ENCODE assay signal across 8 mouse cellular contexts in the genomic region with DNA sequence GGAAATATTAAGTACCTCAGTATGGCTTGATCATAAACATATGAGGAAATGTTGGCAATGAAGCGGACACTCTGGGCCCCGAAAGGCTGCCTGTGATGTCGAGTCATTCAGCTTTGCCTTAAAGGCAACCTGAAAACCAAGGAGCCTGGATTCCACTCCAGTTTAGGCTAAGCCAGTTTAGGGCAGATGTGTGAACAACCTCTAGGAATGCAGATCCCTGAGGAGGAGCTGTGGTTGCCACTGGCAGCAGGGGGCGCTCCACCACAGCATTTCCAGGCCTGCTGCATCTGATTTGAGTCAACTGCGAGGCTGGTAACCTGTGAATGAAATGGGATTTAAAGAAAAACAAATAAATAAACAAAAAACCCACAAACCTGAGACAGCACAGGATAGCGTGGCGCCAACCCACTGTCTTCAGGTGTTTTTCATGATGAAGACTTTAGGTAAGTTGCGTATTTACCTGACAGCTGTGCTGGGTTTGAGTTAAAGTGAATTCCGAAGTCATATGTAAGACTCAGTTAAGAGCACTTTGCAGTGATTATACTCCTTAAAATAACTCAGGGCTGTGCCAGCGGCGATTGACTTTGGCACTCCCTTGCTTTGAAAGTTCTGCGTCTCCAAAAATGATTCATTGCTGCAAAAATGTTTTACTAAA. TPM values are rescaled to one million over a fixed set of nuclear protein-coding genes. Genes with fewer than 3 reads are reported as not detected.
DNase-seq lines count a peak whose midpoint lies in the region; ATAC-seq and TF ChIP-seq lines count a peak whose summit lies in the region.

No protein-coding gene starts in this region.

- no peak overlapping the region for H3K27ac ChIP-seq in kidney, adult 2 months (ENCODE audit: insufficient read depth, low read depth, low read length)
- no peak overlapping the region for H3K27ac ChIP-seq in limb, embryonic 10.5 days
- H3K27ac ChIP-seq in testis, adult 2 months (ENCODE audit: control insufficient read depth, insufficient read depth, low read depth, low read length), result no peak overlapping the region

- WGBS in kidney, adult 2 months, result 34% methylated on average over 12 of the region's 12 CpGs
- WGBS in limb, embryonic 10.5 days, result 24% methylated on average over 12 of the region's 12 CpGs

- no peaks in the 10 kb centered on the region for H3K36me3 ChIP-seq in kidney, adult 2 months (ENCODE audit: control insufficient read depth, insufficient read depth, low read length)
- no peaks in the 10 kb centered on the region for H3K36me3 ChIP-seq in limb, embryonic 10.5 days
- H3K36me3 ChIP-seq in testis, adult 2 months (ENCODE audit: control insufficient read depth, insufficient read depth, low read length), result no peaks in the 10 kb centered on the region

- H3K4me3 ChIP-seq in kidney, adult 2 months (ENCODE audit: insufficient read depth, low read depth, low read length), result no peak overlapping the region
- no peak overlapping the region for H3K4me3 ChIP-seq in limb, embryonic 10.5 days
- H3K4me3 ChIP-seq in testis, adult 2 months (ENCODE audit: control insufficient read depth, low read depth, low read length), result no peak overlapping the region

- TF ChIP-seq POLR2A in kidney, adult 2 months (IDR thresholded peaks at IDR 0.05; ENCODE audit: low read depth, low read length), result no peak
- no peak for TF ChIP-seq POLR2A in testis, adult 2 months (IDR thresholded peaks at IDR 0.05; ENCODE audit: control insufficient read depth, low read depth, low read length)

- TF ChIP-seq CTCF in kidney, adult 2 months (conservative IDR thresholded peaks at IDR 0.05; ENCODE audit: insufficient read depth, insufficient read length, low read depth, low read length), result peak; percentile 92
- TF ChIP-seq CTCF in testis, adult 2 months (IDR thresholded peaks at IDR 0.05; ENCODE audit: control insufficient read depth, insufficient read depth, insufficient replicate concordance, low read depth, low read length), result peak; percentile 88

- no peaks in the 10 kb centered on the region for H3K27me3 ChIP-seq in kidney, adult 2 months (replicated peaks; ENCODE audit: control insufficient read depth, insufficient read depth, low read length)
- 0 out of 2 replicates have a peak, but pooled peaks cover 3% of the 10 kb centered on the region for H3K27me3 ChIP-seq in limb, embryonic 10.5 days (ENCODE audit: low read depth, poor library complexity, severe bottlenecking)
- H3K27me3 ChIP-seq in testis, adult 2 months (ENCODE audit: control insufficient read depth, insufficient read depth, low read length), result no peaks in the 10 kb centered on the region

- no peak for ATAC-seq in monocyte, adult 5-6 weeks (replicated peaks; ENCODE audit: insufficient number of reproducible peaks, low FRiP score, low TSS enrichment, poor library complexity, severe bottlenecking)
- peak; percentile 95 for ATAC-seq in common myeloid progenitor, adult 5-6 weeks (replicated peaks; ENCODE audit: low read depth, poor library complexity, severe bottlenecking)

- DNase-seq in monocyte, adult 2 months (ENCODE audit: low read depth in 1 of 2, low spot score in 2 of 2), result peak; percentile 10 to 46
- DNase-seq in gastrocnemius, postnatal 25 days, result peak; percentile 51
- peak; percentile 90 for DNase-seq in kidney, adult 2 months
- DNase-seq in limb, embryonic 10.5 days (ENCODE audit: low spot score), result peak; percentile 92
- DNase-seq in natural killer cell, adult 2 months (ENCODE audit: low spot score in 2 of 2), result peak; percentile 56 to 58

- H3K4me1 ChIP-seq in kidney, adult 2 months (ENCODE audit: control insufficient read depth, insufficient read depth, low read length), result no peaks in the 10 kb centered on the region
- no peaks in the 10 kb centered on the region for H3K4me1 ChIP-seq in limb, embryonic 10.5 days
- H3K4me1 ChIP-seq in testis, adult 2 months (ENCODE audit: control insufficient read depth, insufficient read depth, low read length), result no peaks in the 10 kb centered on the region; the same call in 1 of the 2 replicates

- no peaks in the 10 kb centered on the region for H3K9me3 ChIP-seq in limb, embryonic 10.5 days (replicated peaks)

RNA-seq across cellular contexts. Expression of a gene that starts 6.4 kb away (rescaled TPM):
- 0.96 to 2.7 TPM (median 2.3 TPM) in 3 replicates for total RNA-seq in monocyte, adult 5-6 weeks (2017)
- total RNA-seq in common myeloid progenitor, adult 5-6 weeks (2017), result 2.1 and 3.8 TPM in 2 replicates
- 1 to 10 TPM; 2.2 to 2.6 TPM for total RNA-seq in gastrocnemius, postnatal 25 days (2021)
- 3.4 and 3.7 TPM in 2 replicates for polyA plus RNA-seq in kidney, adult 2 months (2012; rRNA removed)
- polyA plus RNA-seq in limb, embryonic 10.5 days (2016; fragmentation: Nextera tagmentation; extraction: Ambion mirVana), result 0.41 and 0.45 TPM in 2 replicates
- polyA plus RNA-seq in testis, adult 2 months (2012; rRNA removed), result 7.0 and 9.3 TPM in 2 replicates

Comparison
In these comparisons a context has a peak if more than half of its experiments do, and no peak if none do; other contexts are left out.
1. DNase-seq: peak in every context shown above with its lines; median percentile 92 in limb, embryonic 10.5 days; 90 in kidney, adult 2 months; 57 in natural killer cell, adult 2 months; 51 in gastrocnemius, postnatal 25 days; 28 in monocyte, adult 2 months.